Mouse (Mus musculus) heart, adult 2 months (tissue): ENCODE results near the gene Car12.

ENCODE experiments used
- CTCF ChIP-seq: fragments of 200-600 bp; IDR thresholded peaks from 2 replicates; pipeline ENCODE4 v1.8.1; 2022; ENCODE audit warnings: antibody characterized with exemption, mild to moderate bottlenecking, moderate library complexity
- EP300 ChIP-seq: fragments of 200-500 bp; IDR thresholded peaks from 2 replicates; pipeline ENCODE4 v1.6.1; 2011; ENCODE audit warnings: low read depth, low read length, control low read depth; ENCODE audit not compliant: insufficient read depth
- POLR2A ChIP-seq: fragments of 200-500 bp; IDR thresholded peaks from 2 replicates; pipeline ENCODE4 v1.6.1; 2011; ENCODE audit warnings: mild to moderate bottlenecking, low read depth, low read length, control low read depth; ENCODE audit not compliant: insufficient read depth

DNA sequence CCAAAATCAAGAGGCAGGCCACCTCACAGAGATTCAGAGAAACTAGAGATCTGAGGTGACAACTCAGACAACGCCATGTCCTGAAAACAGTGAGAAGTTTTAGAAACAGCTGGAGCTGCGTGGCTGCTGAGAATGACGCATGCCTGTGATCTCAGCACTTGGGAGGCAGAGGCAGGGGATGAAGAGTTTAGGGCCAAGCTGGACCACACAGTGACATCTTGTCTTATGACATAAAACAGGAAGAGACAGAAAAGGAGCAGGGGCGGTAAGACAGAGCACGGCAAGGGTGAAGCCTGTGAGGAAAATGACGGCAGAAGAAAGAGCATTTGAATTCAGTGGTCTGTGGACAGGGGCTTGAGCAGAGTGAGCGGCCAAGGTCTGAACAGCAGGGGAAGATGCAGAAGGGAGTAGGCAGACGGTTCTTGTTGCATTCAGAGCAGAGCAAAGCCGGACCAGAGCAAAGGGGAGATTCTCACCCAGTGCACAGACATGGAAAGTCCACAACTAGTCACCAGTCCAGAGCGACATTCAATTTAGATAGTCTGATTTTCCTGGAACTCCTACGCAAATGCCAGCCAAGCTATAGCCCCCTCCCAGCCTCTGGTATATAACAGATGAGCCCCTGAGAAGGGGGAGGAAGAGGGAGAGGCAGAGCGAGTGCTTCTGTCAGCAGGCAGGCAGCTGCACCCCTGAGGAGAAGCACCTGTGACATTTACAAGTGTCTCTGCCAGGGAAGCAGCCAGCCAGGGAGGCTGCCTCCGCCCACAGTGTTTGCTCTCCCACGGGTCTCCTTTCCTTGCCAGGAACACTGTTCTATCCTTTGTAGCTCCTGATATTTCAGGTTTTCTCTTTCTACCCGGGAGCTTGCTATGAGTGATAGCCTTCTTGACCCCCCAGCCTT lies 19.6 kb downstream of the Car12 start:
- no peak for TF ChIP-seq CTCF
- no peak for TF ChIP-seq EP300
- no peak for TF ChIP-seq POLR2A
